Mouse (Mus musculus): ENCODE measurements at regions not wholly inside any gene's neighbourhood (a gene's known extent, or its start where the extent isn't known, plus 50 kb on each side); places are given as distances from the start of the nearest gene placed in this dataset.

GRCm38 (mm10) chr9:113413851-113414250, 294.2 kb downstream of the Pdcd6ip start:
- no peak overlapping the region for H3K27ac ChIP-seq
- peaks cover 18% of the 10 kb centered on the region for H3K4me1 ChIP-seq
- H3K36me3 ChIP-seq, result no peaks in the 10 kb centered on the region
- WGBS, result 35% methylated on average over 3 of the region's 3 CpGs
- H3K9ac ChIP-seq, result no peak overlapping the region
- no peak overlapping the region for H3K4me3 ChIP-seq
- no peaks in the 10 kb centered on the region for H3K9me3 ChIP-seq
- no peak overlapping the region for H3K4me2 ChIP-seq
- peak; percentile 40; the same call in 1 of the 2 replicates for ATAC-seq (ENCODE audit: borderline replicate concordance, extremely low read depth, low FRiP score, low TSS enrichment)
- H3K27me3 ChIP-seq, result no peaks in the 10 kb centered on the region

- no peaks in the 10 kb centered on the region for H3K27me3 ChIP-seq
Measured at GRCm38 (mm10) chr9:113411638-113412037, 296.4 kb downstream of the Pdcd6ip start.

GRCm38 (mm10) chr9:113408521-113408920, 299.5 kb downstream of the Pdcd6ip start:
- 83% methylated on average over 4 of the region's 4 CpGs for WGBS
- Histone ChIP-seq H3K4me2 (no peak overlapping the region), H3K27ac (no peak overlapping the region), H3K36me3 (no peaks in the 10 kb centered on the region), H3K4me3 (no peak overlapping the region), H3K9me3 (no peaks in the 10 kb centered on the region), H3K4me1 (peaks cover under 1% of the 10 kb centered on the region; the same call in 1 of the 2 replicates), H3K27me3 (no peaks in the 10 kb centered on the region), H3K9ac (no peak overlapping the region)
- no peak for ATAC-seq (ENCODE audit: borderline replicate concordance, extremely low read depth, low FRiP score, low TSS enrichment)

More at GRCm38 (mm10) chr9:113411638-113412037, 296.4 kb downstream of the Pdcd6ip start:
- ATAC-seq (ENCODE audit: borderline replicate concordance, extremely low read depth, low FRiP score, low TSS enrichment), result no peak
- Histone ChIP-seq H3K27ac (no peak overlapping the region), H3K36me3 (no peaks in the 10 kb centered on the region), H3K9me3 (no peaks in the 10 kb centered on the region), H3K4me1 (peaks cover 18% of the 10 kb centered on the region), H3K9ac (no peak overlapping the region), H3K4me3 (no peak overlapping the region), H3K4me2 (no peak overlapping the region)
- WGBS, result 64% methylated on average over 4 of the region's 4 CpGs

GRCm38 (mm10) chr9:113394320-113394719, 313.7 kb downstream of the Pdcd6ip start:
- Histone ChIP-seq H3K27ac (no peak overlapping the region), H3K4me1 (no peaks in the 10 kb centered on the region), H3K27me3 (no peaks in the 10 kb centered on the region), H3K9ac (no peak overlapping the region), H3K4me2 (no peak overlapping the region), H3K9me3 (no peaks in the 10 kb centered on the region), H3K36me3 (no peaks in the 10 kb centered on the region), H3K4me3 (no peak overlapping the region)
- WGBS, result 80% methylated on average over 3 of the region's 3 CpGs
- no peak for ATAC-seq (ENCODE audit: borderline replicate concordance, extremely low read depth, low FRiP score, low TSS enrichment)

- Histone ChIP-seq H3K9ac (no peak overlapping the region), H3K9me3 (no peaks in the 10 kb centered on the region), H3K27me3 (no peaks in the 10 kb centered on the region), H3K27ac (no peak overlapping the region), H3K4me1 (no peaks in the 10 kb centered on the region), H3K36me3 (no peaks in the 10 kb centered on the region), H3K4me3 (no peak overlapping the region), H3K4me2 (no peak overlapping the region)
- 59% methylated on average over 12 of the region's 12 CpGs for WGBS
- no peak for ATAC-seq (ENCODE audit: borderline replicate concordance, extremely low read depth, low FRiP score, low TSS enrichment)
Measured at GRCm38 (mm10) chr9:113387356-113387755, 320.7 kb downstream of the Pdcd6ip start.

GRCm38 (mm10) chr9:113381591-113382110, 326.4 kb downstream of the Pdcd6ip start:
- no peak for ATAC-seq (ENCODE audit: borderline replicate concordance, extremely low read depth, low FRiP score, low TSS enrichment)
- Histone ChIP-seq H3K9me3 (no peaks in the 10 kb centered on the region), H3K27me3 (no peaks in the 10 kb centered on the region), H3K4me1 (no peaks in the 10 kb centered on the region), H3K27ac (no peak overlapping the region), H3K9ac (no peak overlapping the region), H3K4me2 (no peak overlapping the region), H3K36me3 (no peaks in the 10 kb centered on the region), H3K4me3 (no peak overlapping the region)
- 51% methylated on average over 13 of the region's 13 CpGs for WGBS

GRCm38 (mm10) chr9:113380408-113381129, 327.5 kb downstream of the Pdcd6ip start:
- H3K36me3 ChIP-seq, result no peaks in the 10 kb centered on the region
- H3K9me3 ChIP-seq, result no peaks in the 10 kb centered on the region
- WGBS, result 56% methylated on average over 17 of the region's 17 CpGs
- no peak overlapping the region for H3K4me2 ChIP-seq
- no peak for ATAC-seq (ENCODE audit: borderline replicate concordance, extremely low read depth, low FRiP score, low TSS enrichment)
- H3K27me3 ChIP-seq, result no peaks in the 10 kb centered on the region
- H3K27ac ChIP-seq, result no peak overlapping the region
- no peaks in the 10 kb centered on the region for H3K4me1 ChIP-seq
- H3K9ac ChIP-seq, result no peak overlapping the region
- H3K4me3 ChIP-seq, result no peak overlapping the region

GRCm38 (mm10) chr9:113378525-113378924, 329.5 kb downstream of the Pdcd6ip start:
- Histone ChIP-seq H3K4me3 (no peak overlapping the region), H3K9me3 (no peaks in the 10 kb centered on the region), H3K27ac (no peak overlapping the region), H3K27me3 (no peaks in the 10 kb centered on the region), H3K9ac (no peak overlapping the region), H3K4me2 (no peak overlapping the region), H3K36me3 (no peaks in the 10 kb centered on the region), H3K4me1 (no peaks in the 10 kb centered on the region)
- 66% methylated on average over 2 of the region's 2 CpGs for WGBS
- no peak for ATAC-seq (ENCODE audit: borderline replicate concordance, extremely low read depth, low FRiP score, low TSS enrichment)

- no peaks in the 10 kb centered on the region for H3K4me1 ChIP-seq
- no peak for ATAC-seq (ENCODE audit: borderline replicate concordance, extremely low read depth, low FRiP score, low TSS enrichment)
- H3K27me3 ChIP-seq, result no peaks in the 10 kb centered on the region
- H3K4me2 ChIP-seq, result no peak overlapping the region
- no peak overlapping the region for H3K27ac ChIP-seq
- H3K9ac ChIP-seq, result no peak overlapping the region
- no peaks in the 10 kb centered on the region for H3K36me3 ChIP-seq
- H3K9me3 ChIP-seq, result no peaks in the 10 kb centered on the region
- H3K4me3 ChIP-seq, result no peak overlapping the region
- 69% methylated on average over 7 of the region's 7 CpGs for WGBS
Measured at GRCm38 (mm10) chr9:113371718-113372306, 336.2 kb downstream of the Pdcd6ip start.

GRCm38 (mm10) chr9:113347942-113348341, 360.1 kb downstream of the Pdcd6ip start:
- no peak overlapping the region for H3K4me2 ChIP-seq
- H3K9me3 ChIP-seq, result no peaks in the 10 kb centered on the region
- no peaks in the 10 kb centered on the region for H3K27me3 ChIP-seq
- H3K27ac ChIP-seq, result no peak overlapping the region
- H3K4me3 ChIP-seq, result no peak overlapping the region
- no peaks in the 10 kb centered on the region for H3K4me1 ChIP-seq
- no peak for ATAC-seq (ENCODE audit: borderline replicate concordance, extremely low read depth, low FRiP score, low TSS enrichment)
- 66% methylated on average over 5 of the region's 5 CpGs for WGBS
- no peaks in the 10 kb centered on the region for H3K36me3 ChIP-seq
- H3K9ac ChIP-seq, result no peak overlapping the region

GRCm38 (mm10) chr9:113346531-113346930, 361.5 kb downstream of the Pdcd6ip start:
- WGBS, result 64% methylated on average over 13 of the region's 13 CpGs
- no peaks in the 10 kb centered on the region for H3K27me3 ChIP-seq
- ATAC-seq (ENCODE audit: borderline replicate concordance, extremely low read depth, low FRiP score, low TSS enrichment), result no peak
- no peaks in the 10 kb centered on the region for H3K9me3 ChIP-seq
- no peaks in the 10 kb centered on the region for H3K4me1 ChIP-seq
- no peak overlapping the region for H3K27ac ChIP-seq
- H3K9ac ChIP-seq, result no peak overlapping the region
- H3K4me3 ChIP-seq, result no peak overlapping the region
- no peaks in the 10 kb centered on the region for H3K36me3 ChIP-seq
- H3K4me2 ChIP-seq, result no peak overlapping the region

GRCm38 (mm10) chr9:113342131-113342530, 365.9 kb downstream of the Pdcd6ip start:
- H3K4me1 ChIP-seq, result no peaks in the 10 kb centered on the region
- no peaks in the 10 kb centered on the region for H3K36me3 ChIP-seq
- H3K9ac ChIP-seq, result no peak overlapping the region
- 62% methylated on average over 7 of the region's 7 CpGs for WGBS
- no peaks in the 10 kb centered on the region for H3K9me3 ChIP-seq
- no peak overlapping the region for H3K27ac ChIP-seq
- H3K4me2 ChIP-seq, result no peak overlapping the region
- H3K27me3 ChIP-seq, result no peaks in the 10 kb centered on the region
- no peak overlapping the region for H3K4me3 ChIP-seq
- no peak for ATAC-seq (ENCODE audit: borderline replicate concordance, extremely low read depth, low FRiP score, low TSS enrichment)

Data from lung, embryonic 15.5 days (tissue).